Mouse (Mus musculus): Measurements from ENCODE around the gene Dcxr. TPM values are rescaled to one million over a fixed set of nuclear protein-coding genes. Genes with fewer than 3 reads are reported as not detected.
A peak's percentile ranks its signal among the peaks of the same experiment; 100 is the strongest.

The Dcxr gene
- polyA plus RNA-seq, 1 experiment: 65.6 TPM

DNA sequence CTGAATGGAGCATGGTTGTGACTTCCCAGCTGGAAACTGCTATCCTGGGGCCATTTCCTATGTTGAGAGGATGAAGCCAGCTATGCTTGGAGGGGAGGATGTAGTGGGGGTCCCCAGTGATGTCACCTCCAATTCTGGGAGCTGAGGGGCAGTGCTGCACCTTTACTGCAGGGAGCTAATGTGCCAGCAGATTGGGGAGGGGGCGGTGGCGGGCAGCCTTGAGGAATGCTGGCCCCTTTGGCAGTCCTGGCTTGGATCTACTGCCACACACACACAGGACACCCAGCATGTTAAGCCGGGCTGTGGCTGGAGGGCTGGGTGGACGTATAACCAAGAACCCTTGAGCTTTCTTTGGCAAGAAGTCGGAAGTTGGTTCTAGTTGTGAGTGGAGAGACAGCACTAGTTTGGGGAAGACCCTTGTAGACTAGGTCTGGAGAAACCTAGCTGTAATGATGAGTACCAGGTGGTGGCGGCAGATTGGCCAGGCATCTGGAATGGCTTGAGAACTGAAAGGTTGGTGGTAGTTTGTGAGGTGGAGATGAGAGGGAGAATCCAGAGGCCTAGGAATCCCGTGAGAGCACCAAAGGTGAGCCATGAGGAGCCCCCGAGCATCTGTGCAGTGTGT lies 15.0 kb downstream of the Dcxr start:
- peaks cover 5% of the 10 kb centered on the region for H3K4me1 ChIP-seq (ENCODE audit: control insufficient read depth, insufficient read depth, low read length)
- TF ChIP-seq POLR2A (IDR thresholded peaks at IDR 0.05; ENCODE audit: borderline replicate concordance, low read depth, low read length): no peak
- TF ChIP-seq CTCF (IDR thresholded peaks at IDR 0.05; ENCODE audit: low read depth, low read length): no peak
- no peak overlapping the region for H3K27ac ChIP-seq (ENCODE audit: insufficient read depth, low read depth, low read length)
- no peak overlapping the region for H3K4me3 ChIP-seq (ENCODE audit: insufficient read depth, low read length)

DNA sequence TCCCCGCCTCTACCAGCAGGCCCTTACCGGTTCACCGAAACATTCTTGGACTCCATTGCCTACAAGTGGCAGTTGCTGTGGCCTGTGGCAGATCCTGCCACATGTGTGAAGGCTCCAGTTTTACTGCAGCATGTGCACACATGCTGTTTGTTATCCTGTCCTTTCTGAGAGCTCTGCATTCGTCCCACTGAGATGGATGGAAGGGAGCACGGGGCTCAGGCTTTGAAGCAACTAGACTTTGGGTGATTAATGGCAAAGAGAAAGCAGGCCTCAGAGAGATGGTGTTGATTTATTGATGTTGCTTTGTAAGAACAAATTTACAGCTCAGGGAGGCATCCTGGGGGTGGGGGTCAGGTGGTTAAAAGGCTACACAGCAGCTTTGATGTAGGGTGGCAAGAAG lies 16.4 kb downstream of the Dcxr start:
- TF ChIP-seq POLR2A (IDR thresholded peaks at IDR 0.05; ENCODE audit: borderline replicate concordance, low read depth, low read length) (no peak), CTCF (IDR thresholded peaks at IDR 0.05; ENCODE audit: low read depth, low read length) (no peak)
- peaks cover 5% of the 10 kb centered on the region for H3K4me1 ChIP-seq (ENCODE audit: control insufficient read depth, insufficient read depth, low read length)

DNA sequence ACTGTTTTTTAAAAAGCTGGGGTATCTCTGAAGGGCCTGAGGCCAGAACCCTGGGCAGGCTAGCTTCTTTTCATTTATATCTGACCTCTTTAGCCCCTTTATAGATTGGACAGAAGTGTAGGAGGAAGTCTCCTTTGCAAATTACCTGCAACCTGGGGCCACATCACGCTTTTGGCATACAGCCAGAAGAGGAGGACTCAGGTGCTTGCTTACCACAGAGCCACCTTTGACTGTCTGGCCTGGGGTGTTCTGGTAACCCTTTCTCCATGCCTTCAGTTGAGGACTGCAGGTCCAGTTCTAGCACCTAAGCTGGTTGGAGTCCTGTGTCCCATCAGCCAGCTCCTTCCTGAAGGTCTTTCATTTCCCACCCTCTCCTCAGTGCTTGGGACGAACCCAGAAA lies 17.5 kb downstream of the Dcxr start:
- no peak overlapping the region for H3K27ac ChIP-seq (ENCODE audit: insufficient read depth, low read depth, low read length)
- TF ChIP-seq CTCF (IDR thresholded peaks at IDR 0.05; ENCODE audit: low read depth, low read length) (no peak), POLR2A (IDR thresholded peaks at IDR 0.05; ENCODE audit: borderline replicate concordance, low read depth, low read length) (no peak)
- no peak overlapping the region for H3K4me3 ChIP-seq (ENCODE audit: insufficient read depth, low read length)
- H3K4me1 ChIP-seq (ENCODE audit: control insufficient read depth, insufficient read depth, low read length): peaks cover 8% of the 10 kb centered on the region

More for the DNA sequence above, 16.4 kb downstream of the Dcxr start:
- no peak overlapping the region for H3K4me3 ChIP-seq (ENCODE audit: insufficient read depth, low read length)
- no peak overlapping the region for H3K27ac ChIP-seq (ENCODE audit: insufficient read depth, low read depth, low read length)

DNA sequence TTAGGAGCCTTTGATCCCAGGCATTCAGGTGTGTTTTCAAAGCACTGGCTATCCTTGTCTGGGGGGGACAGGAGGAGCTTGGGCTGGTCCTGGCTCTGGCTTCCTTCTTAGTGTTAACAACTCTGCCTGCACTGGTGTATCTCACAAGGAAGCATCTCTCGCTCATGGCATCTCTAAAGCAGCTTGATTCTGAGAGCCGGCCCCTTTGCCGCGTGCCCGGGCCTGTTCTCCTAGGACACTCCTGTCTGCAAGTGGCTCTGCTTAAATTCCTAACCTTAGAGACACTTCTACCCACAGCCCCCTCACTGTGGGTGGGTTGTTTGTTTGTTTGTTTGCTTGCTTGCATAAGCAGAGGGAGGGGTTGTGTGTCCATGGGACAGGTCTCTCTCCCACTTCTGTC lies 19.1 kb downstream of the Dcxr start:
- no peak overlapping the region for H3K27ac ChIP-seq (ENCODE audit: insufficient read depth, low read depth, low read length)
- H3K4me1 ChIP-seq (ENCODE audit: control insufficient read depth, insufficient read depth, low read length): peaks cover 10% of the 10 kb centered on the region
- TF ChIP-seq CTCF (IDR thresholded peaks at IDR 0.05; ENCODE audit: low read depth, low read length): no peak
- no peak for TF ChIP-seq POLR2A (IDR thresholded peaks at IDR 0.05; ENCODE audit: borderline replicate concordance, low read depth, low read length)
- H3K4me3 ChIP-seq (ENCODE audit: insufficient read depth, low read length): no peak overlapping the region

DNA sequence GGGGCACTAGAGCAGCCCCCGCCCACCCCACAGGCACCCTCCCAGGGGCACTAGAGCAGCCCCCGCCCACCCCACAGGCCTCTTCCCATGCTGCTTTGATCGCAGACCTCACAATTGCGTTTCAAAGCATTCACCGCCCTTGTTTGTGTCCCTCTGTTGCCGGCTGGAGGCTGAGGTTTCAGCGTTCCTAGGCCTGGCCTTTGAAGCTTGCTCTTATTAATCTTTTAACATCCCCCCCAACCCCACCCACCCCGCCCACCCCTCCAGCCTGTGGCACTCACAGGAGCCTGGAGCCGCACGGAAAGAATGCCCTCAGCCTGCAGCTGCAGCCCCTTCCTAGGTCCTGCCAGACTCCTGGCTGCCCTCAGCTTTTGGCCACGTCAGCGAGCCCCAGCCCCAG lies 19.9 kb downstream of the Dcxr start:
- peaks cover 10% of the 10 kb centered on the region for H3K4me1 ChIP-seq (ENCODE audit: control insufficient read depth, insufficient read depth, low read length)
- no peak overlapping the region for H3K27ac ChIP-seq (ENCODE audit: insufficient read depth, low read depth, low read length)
- H3K4me3 ChIP-seq (ENCODE audit: insufficient read depth, low read length): no peak overlapping the region
- TF ChIP-seq POLR2A (IDR thresholded peaks at IDR 0.05; ENCODE audit: borderline replicate concordance, low read depth, low read length) (no peak), CTCF (IDR thresholded peaks at IDR 0.05; ENCODE audit: low read depth, low read length) (no peak)

DNA sequence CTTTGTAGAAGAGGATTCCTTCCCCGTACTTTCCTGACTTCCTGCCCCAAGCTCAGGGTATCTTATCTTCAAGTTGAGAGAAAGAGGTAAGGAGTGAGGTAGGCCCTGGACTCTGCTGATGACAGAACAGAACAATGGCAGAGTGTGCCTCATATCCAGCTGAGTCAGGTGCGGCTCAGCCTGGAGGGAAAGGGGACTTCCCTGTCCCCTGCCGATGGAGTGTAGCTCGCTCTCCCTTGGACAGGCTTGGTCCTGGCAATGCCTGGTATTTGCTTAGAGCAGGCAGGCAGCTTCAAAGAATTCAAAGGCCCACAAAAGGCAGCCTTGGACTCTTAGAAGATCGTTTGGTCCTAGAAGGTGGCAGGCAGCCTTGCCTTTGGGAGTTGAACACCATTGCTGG lies 21.0 kb downstream of the Dcxr start:
- TF ChIP-seq POLR2A (IDR thresholded peaks at IDR 0.05; ENCODE audit: borderline replicate concordance, low read depth, low read length) (no peak), CTCF (IDR thresholded peaks at IDR 0.05; ENCODE audit: low read depth, low read length) (no peak)
- H3K4me3 ChIP-seq (ENCODE audit: insufficient read depth, low read length): no peak overlapping the region
- no peak overlapping the region for H3K27ac ChIP-seq (ENCODE audit: insufficient read depth, low read depth, low read length)
- H3K4me1 ChIP-seq (ENCODE audit: control insufficient read depth, insufficient read depth, low read length): peaks cover 10% of the 10 kb centered on the region

DNA sequence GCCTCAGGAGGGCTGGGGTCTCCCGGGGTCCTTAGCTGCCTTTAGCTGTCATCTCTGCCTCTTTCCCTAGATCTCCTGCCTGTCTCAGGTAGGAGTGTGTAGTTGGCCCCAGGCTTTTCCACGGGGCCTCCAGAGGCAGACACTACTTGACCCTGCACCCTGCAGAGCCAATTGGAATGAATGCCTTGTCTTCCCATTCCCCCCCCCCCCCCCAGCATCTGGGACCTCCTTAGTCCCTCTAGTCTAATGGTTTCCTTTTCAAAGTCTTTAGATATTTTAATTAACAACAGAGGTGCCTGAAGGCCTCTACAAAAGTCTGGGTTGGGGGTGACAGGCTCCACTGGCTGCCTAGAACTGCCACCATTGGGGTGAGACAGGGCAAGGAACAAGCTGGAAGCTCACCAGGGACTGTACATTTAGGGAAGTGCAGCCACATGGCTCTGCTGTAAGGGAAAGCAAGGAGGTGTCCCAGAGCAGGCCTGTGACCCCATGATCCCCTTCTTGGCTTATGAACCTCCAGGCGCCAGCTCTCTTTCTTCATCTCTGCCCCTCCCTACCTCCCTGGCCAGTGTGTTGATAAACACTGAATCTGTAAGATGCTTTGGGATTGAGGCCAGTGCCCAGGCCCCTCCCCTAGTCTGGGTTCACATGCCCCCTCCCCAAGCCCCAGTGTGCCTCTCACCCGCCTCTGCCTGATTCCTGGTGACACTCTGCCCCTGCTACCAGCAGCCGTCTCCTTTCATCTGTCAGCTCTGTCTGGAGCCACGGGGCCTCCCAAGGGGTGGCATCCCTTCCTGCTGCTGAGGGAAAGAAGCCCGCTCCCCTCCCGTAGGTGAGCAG lies 22.4 kb downstream of the Dcxr start:
- TF ChIP-seq CTCF (IDR thresholded peaks at IDR 0.05; ENCODE audit: low read depth, low read length) (no peak), POLR2A (IDR thresholded peaks at IDR 0.05; ENCODE audit: borderline replicate concordance, low read depth, low read length) (no peak)
- H3K4me1 ChIP-seq (ENCODE audit: control insufficient read depth, insufficient read depth, low read length): peaks cover 14% of the 10 kb centered on the region
- H3K4me3 ChIP-seq (ENCODE audit: insufficient read depth, low read length): no peak overlapping the region
- H3K27ac ChIP-seq (ENCODE audit: insufficient read depth, low read depth, low read length): no peak overlapping the region

DNA sequence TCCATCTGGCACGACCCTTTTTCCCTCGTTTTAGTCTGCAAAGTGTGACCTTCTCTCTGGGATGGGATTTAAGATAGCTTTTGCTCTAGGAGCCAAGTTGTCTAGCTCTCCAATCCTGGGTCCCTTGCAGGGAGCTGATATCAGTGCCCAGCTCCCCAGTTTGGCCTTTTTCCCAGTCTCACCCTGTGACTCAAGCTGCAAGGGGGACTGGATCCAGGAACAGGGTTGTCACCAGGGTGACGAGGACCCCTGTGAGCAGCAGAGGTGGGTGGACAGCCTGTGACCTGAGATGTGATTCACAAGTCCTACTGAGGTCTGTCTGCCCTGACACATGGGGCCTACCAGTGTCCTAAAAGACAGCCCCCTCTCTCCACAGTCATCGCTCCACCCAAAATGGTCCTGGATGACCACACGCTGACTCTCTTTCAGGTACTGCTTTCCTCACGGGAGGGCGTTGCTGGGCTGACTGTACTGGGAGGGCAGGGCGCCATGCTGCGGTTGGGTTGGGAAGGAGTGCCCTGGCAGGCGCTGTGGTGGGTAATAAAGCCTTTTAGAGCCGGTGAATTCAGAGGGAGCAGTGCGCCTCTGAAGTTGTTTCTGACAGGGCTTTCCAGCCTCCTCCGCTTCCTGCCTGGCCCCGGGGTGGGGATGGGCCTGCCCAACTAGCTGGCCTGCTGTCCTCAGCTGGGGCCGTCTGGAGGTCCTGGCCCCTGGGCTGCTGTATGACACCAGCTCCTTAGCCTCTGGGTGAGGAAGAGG lies 23.2 kb downstream of the Dcxr start:
- H3K27ac ChIP-seq (ENCODE audit: insufficient read depth, low read depth, low read length): no peak overlapping the region
- H3K4me1 ChIP-seq (ENCODE audit: control insufficient read depth, insufficient read depth, low read length): peaks cover 16% of the 10 kb centered on the region
- TF ChIP-seq POLR2A (IDR thresholded peaks at IDR 0.05; ENCODE audit: borderline replicate concordance, low read depth, low read length): no peak
- no peak for TF ChIP-seq CTCF (IDR thresholded peaks at IDR 0.05; ENCODE audit: low read depth, low read length)
- H3K4me3 ChIP-seq (ENCODE audit: insufficient read depth, low read length): no peak overlapping the region

DNA sequence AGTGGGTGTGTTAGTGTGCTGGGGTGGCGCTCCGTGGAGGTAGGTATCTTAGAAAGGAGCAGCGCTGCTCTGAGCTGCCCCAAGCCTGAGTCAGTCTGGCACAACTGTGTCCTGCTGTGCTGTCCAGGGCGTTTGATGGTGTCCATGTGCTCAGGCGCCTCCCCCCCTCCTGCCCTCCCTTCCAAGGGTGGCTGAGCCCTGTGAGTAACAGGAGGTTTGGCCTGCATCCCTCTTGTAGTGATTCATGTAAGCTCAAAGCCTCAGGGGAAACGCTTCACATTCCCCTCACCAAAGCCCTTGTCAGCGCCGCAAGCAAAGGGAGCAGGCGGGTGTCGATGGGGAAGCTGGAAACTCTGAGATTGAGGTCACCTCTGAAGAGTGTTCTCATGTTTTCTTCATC lies 29.3 kb downstream of the Dcxr start:
- H3K4me1 ChIP-seq (ENCODE audit: control insufficient read depth, insufficient read depth, low read length): peaks cover 35% of the 10 kb centered on the region
- H3K4me3 ChIP-seq (ENCODE audit: insufficient read depth, low read length): no peak overlapping the region
- peak overlapping the region; percentile 54 for H3K27ac ChIP-seq (ENCODE audit: insufficient read depth, low read depth, low read length)
- no peak for TF ChIP-seq CTCF (IDR thresholded peaks at IDR 0.05; ENCODE audit: low read depth, low read length)
- no peak for TF ChIP-seq POLR2A (IDR thresholded peaks at IDR 0.05; ENCODE audit: borderline replicate concordance, low read depth, low read length)
